ENCODE assay signal across 34 mouse cellular contexts in the genomic region with DNA sequence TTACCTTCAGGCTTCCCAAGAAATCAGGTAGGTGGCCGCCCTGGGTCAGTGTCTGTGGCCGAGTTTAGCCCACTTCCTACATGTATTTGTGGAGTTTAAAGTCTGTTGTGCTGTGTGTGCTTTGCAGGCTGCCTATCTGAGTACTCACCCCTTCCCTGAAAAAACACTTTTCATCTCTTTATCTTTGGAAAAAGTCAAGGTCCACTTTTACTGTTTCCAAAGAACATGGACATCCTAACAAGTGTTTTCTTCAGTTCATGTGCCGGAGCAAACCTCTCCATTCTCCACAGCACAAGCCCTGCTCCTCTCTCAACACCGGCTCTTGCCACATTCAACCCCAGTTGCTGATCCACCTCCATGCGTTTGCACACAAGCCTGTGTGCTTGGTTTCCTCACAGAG. TPM values are rescaled to one million over a fixed set of nuclear protein-coding genes. Genes with fewer than 3 reads are reported as not detected.
"Had no signal": no experiment of that assay in that cellular context is flagged by ENCODE, and none has a peak within 500 bp of the region (broad histone marks: within the 10 kb centered on the region; RNA-seq: fewer than 3 reads in every experiment).

No protein-coding gene starts in this region.

- DNase-seq: liver; liver, embryonic 13.5 days; liver, postnatal 0 days; lung, adult 18-20 months; lung, adult 2 months; lung, postnatal 14 days; lung, postnatal 36 days; lung, postnatal 4 days had no signal

- H3K27me3 ChIP-seq: limb, embryonic 12.5 days; limb, embryonic 13.5 days; limb, embryonic 15.5 days; liver, embryonic 13.5 days; liver, embryonic 15.5 days; lung, embryonic 15.5 days; midbrain, embryonic 12.5 days; midbrain, embryonic 13.5 days; midbrain, embryonic 15.5 days had no signal

- H3K4me3 ChIP-seq: limb, embryonic 10.5 days; limb, embryonic 12.5 days; limb, embryonic 13.5 days; limb, embryonic 15.5 days; liver, embryonic 12.5 days; liver, embryonic 13.5 days; liver, embryonic 15.5 days; lung, embryonic 15.5 days; megakaryocyte, embryonic 14.5 days; midbrain, embryonic 10.5 days; midbrain, embryonic 12.5 days; midbrain, embryonic 13.5 days; midbrain, embryonic 15.5 days; myocyte had no signal

- H3K4me1 ChIP-seq: limb, embryonic 12.5 days; limb, embryonic 13.5 days; limb, embryonic 15.5 days; liver, embryonic 12.5 days; liver, embryonic 13.5 days; liver, embryonic 15.5 days; lung, embryonic 15.5 days; megakaryocyte, embryonic 14.5 days; midbrain, embryonic 10.5 days; midbrain, embryonic 12.5 days; midbrain, embryonic 13.5 days; midbrain, embryonic 15.5 days had no signal

- H3K36me3 ChIP-seq: midbrain, embryonic 15.5 days had no signal

- H3K27ac ChIP-seq: limb, embryonic 10.5 days; limb, embryonic 12.5 days; limb, embryonic 13.5 days; limb, embryonic 15.5 days; liver, embryonic 12.5 days; liver, embryonic 13.5 days; liver, embryonic 14.5 days; liver, embryonic 15.5 days; lung, embryonic 15.5 days; macrophage; midbrain, embryonic 10.5 days; midbrain, embryonic 12.5 days; midbrain, embryonic 13.5 days; midbrain, embryonic 15.5 days had no signal

RNA-seq across cellular contexts. Expression of a gene that starts 50.3 kb away (rescaled TPM):
- total RNA-seq: liver, adult 2 months; megakaryocyte progenitor cell, adult 5-6 weeks; megakaryocyte, adult 5-6 weeks; megakaryocyte-erythroid progenitor cell, adult 5-6 weeks; monocyte, adult 5-6 weeks had no signal
- polyA plus RNA-seq: limb, embryonic 10.5 days; limb, embryonic 11.5 days; limb, embryonic 13.5 days; limb, embryonic 15.5 days; liver, adult 2 months; liver, embryonic 12.5 days; liver, embryonic 13.5 days; liver, embryonic 14.5 days; liver, embryonic 15.5 days; liver, embryonic 16.5 days; liver, postnatal 0 days; lung, adult 2 months; lung, embryonic 14.5 days; lung, embryonic 15.5 days; lung, embryonic 16.5 days; lung, postnatal 0 days; macrophage; midbrain, embryonic 10.5 days; midbrain, embryonic 11.5 days; midbrain, embryonic 12.5 days; myocyte had no signal
